Mouse (Mus musculus): ENCODE results near the gene Fanca. TPM values are rescaled to one million over a fixed set of nuclear protein-coding genes. Genes with fewer than 3 reads are reported as not detected.

Fanca gene
- polyA plus RNA-seq, 1 experiment, result 14.0 TPM

- no peaks in the 10 kb centered on the region for H3K36me3 ChIP-seq (ENCODE audit: control insufficient read depth, insufficient read depth)
- peaks cover 7% of the 10 kb centered on the region for H3K79me2 ChIP-seq (ENCODE audit: control insufficient read depth, insufficient read depth)
- no peaks in the 10 kb centered on the region for H3K27me3 ChIP-seq (ENCODE audit: control insufficient read depth, insufficient read depth, insufficient read length)
- H3ac ChIP-seq (ENCODE audit: control insufficient read depth, insufficient read length, low read depth), result no peak overlapping the region
- H3K79me3 ChIP-seq (ENCODE audit: low read depth), result peaks cover 2% of the 10 kb centered on the region
- no peak overlapping the region for H3K4me3 ChIP-seq (ENCODE audit: insufficient read depth, poor library complexity, severe bottlenecking)
- TF ChIP-seq MAX (IDR thresholded peaks at IDR 0.05) (no peak), MYOD1 (IDR thresholded peaks at IDR 0.05; ENCODE audit: control insufficient read depth, insufficient read length, low read depth) (no peak), FOSL1 (IDR thresholded peaks at IDR 0.05; ENCODE audit: insufficient read depth, low read length, poor library complexity, severe bottlenecking) (no peak), USF1 (IDR thresholded peaks at IDR 0.05; ENCODE audit: low read depth) (no peak), MYOG (IDR thresholded peaks at IDR 0.05; ENCODE audit: control insufficient read depth, extremely low read depth, insufficient read length) (no peak), CEBPB (IDR thresholded peaks at IDR 0.05; ENCODE audit: low read depth) (no peak), CTCF (IDR thresholded peaks at IDR 0.05; ENCODE audit: control insufficient read depth, insufficient read depth, insufficient read length) (no peak)
Measured at GRCm38 (mm10) chr8:123342911-123343310, 24.5 kb upstream of the Fanca start.

GRCm38 (mm10) chr8:123342253-123342652 lies 23.9 kb upstream of the Fanca start:
- Histone ChIP-seq H3K4me3 (ENCODE audit: insufficient read depth, poor library complexity, severe bottlenecking) (no peak overlapping the region), H3K79me3 (ENCODE audit: low read depth) (peaks cover 2% of the 10 kb centered on the region), H3K27me3 (ENCODE audit: control insufficient read depth, insufficient read depth, insufficient read length) (no peaks in the 10 kb centered on the region), H3ac (ENCODE audit: control insufficient read depth, insufficient read length, low read depth) (no peak overlapping the region), H3K79me2 (ENCODE audit: control insufficient read depth, insufficient read depth) (peaks cover 7% of the 10 kb centered on the region), H3K36me3 (ENCODE audit: control insufficient read depth, insufficient read depth) (no peaks in the 10 kb centered on the region)
- TF ChIP-seq CEBPB (IDR thresholded peaks at IDR 0.05; ENCODE audit: low read depth) (no peak), USF1 (IDR thresholded peaks at IDR 0.05; ENCODE audit: low read depth) (no peak), MYOG (IDR thresholded peaks at IDR 0.05; ENCODE audit: control insufficient read depth, extremely low read depth, insufficient read length) (no peak), CTCF (IDR thresholded peaks at IDR 0.05; ENCODE audit: control insufficient read depth, insufficient read depth, insufficient read length) (no peak), FOSL1 (IDR thresholded peaks at IDR 0.05; ENCODE audit: insufficient read depth, low read length, poor library complexity, severe bottlenecking) (no peak), MAX (IDR thresholded peaks at IDR 0.05) (no peak), MYOD1 (IDR thresholded peaks at IDR 0.05; ENCODE audit: control insufficient read depth, insufficient read length, low read depth) (no peak)

- Histone ChIP-seq H3K79me2 (ENCODE audit: control insufficient read depth, insufficient read depth) (peaks cover 7% of the 10 kb centered on the region), H3K36me3 (ENCODE audit: control insufficient read depth, insufficient read depth) (no peaks in the 10 kb centered on the region), H3ac (ENCODE audit: control insufficient read depth, insufficient read length, low read depth) (no peak overlapping the region), H3K27me3 (ENCODE audit: control insufficient read depth, insufficient read depth, insufficient read length) (no peaks in the 10 kb centered on the region), H3K79me3 (ENCODE audit: low read depth) (peaks cover 2% of the 10 kb centered on the region), H3K4me3 (ENCODE audit: insufficient read depth, poor library complexity, severe bottlenecking) (no peak overlapping the region)
- no peak for TF ChIP-seq MYOG (IDR thresholded peaks at IDR 0.05; ENCODE audit: control insufficient read depth, extremely low read depth, insufficient read length)
- no peak for TF ChIP-seq CEBPB (IDR thresholded peaks at IDR 0.05; ENCODE audit: low read depth)
- no peak for TF ChIP-seq MAX (IDR thresholded peaks at IDR 0.05)
- no peak for TF ChIP-seq CTCF (IDR thresholded peaks at IDR 0.05; ENCODE audit: control insufficient read depth, insufficient read depth, insufficient read length)
- no peak for TF ChIP-seq FOSL1 (IDR thresholded peaks at IDR 0.05; ENCODE audit: insufficient read depth, low read length, poor library complexity, severe bottlenecking)
- TF ChIP-seq MYOD1 (IDR thresholded peaks at IDR 0.05; ENCODE audit: control insufficient read depth, insufficient read length, low read depth), result no peak
Measured at GRCm38 (mm10) chr8:123341040-123342015, 23.0 kb upstream of the Fanca start.

GRCm38 (mm10) chr8:123340071-123340470 lies 21.7 kb upstream of the Fanca start:
- TF ChIP-seq CTCF (IDR thresholded peaks at IDR 0.05; ENCODE audit: control insufficient read depth, insufficient read depth, insufficient read length), result no peak
- TF ChIP-seq MYOD1 (IDR thresholded peaks at IDR 0.05; ENCODE audit: control insufficient read depth, insufficient read length, low read depth), result no peak
- TF ChIP-seq FOSL1 (IDR thresholded peaks at IDR 0.05; ENCODE audit: insufficient read depth, low read length, poor library complexity, severe bottlenecking), result no peak
- TF ChIP-seq MYOG (IDR thresholded peaks at IDR 0.05; ENCODE audit: control insufficient read depth, extremely low read depth, insufficient read length), result no peak
- no peak for TF ChIP-seq MAX (IDR thresholded peaks at IDR 0.05)
- no peak for TF ChIP-seq USF1 (IDR thresholded peaks at IDR 0.05; ENCODE audit: low read depth)
- no peak for TF ChIP-seq CEBPB (IDR thresholded peaks at IDR 0.05; ENCODE audit: low read depth)
- Histone ChIP-seq H3K79me3 (ENCODE audit: low read depth) (peaks cover 2% of the 10 kb centered on the region), H3K27me3 (ENCODE audit: control insufficient read depth, insufficient read depth, insufficient read length) (no peaks in the 10 kb centered on the region), H3K79me2 (ENCODE audit: control insufficient read depth, insufficient read depth) (peaks cover 7% of the 10 kb centered on the region), H3K4me3 (ENCODE audit: insufficient read depth, poor library complexity, severe bottlenecking) (no peak overlapping the region), H3K36me3 (ENCODE audit: control insufficient read depth, insufficient read depth) (no peaks in the 10 kb centered on the region), H3ac (ENCODE audit: control insufficient read depth, insufficient read length, low read depth) (no peak overlapping the region)

- H3K36me3 ChIP-seq (ENCODE audit: control insufficient read depth, insufficient read depth), result no peaks in the 10 kb centered on the region
Measured at GRCm38 (mm10) chr8:123337475-123337874, 19.1 kb upstream of the Fanca start.

More at GRCm38 (mm10) chr8:123337475-123337874, 19.1 kb upstream of the Fanca start:
- TF ChIP-seq USF1 (IDR thresholded peaks at IDR 0.05; ENCODE audit: low read depth), result no peak
- peaks cover 7% of the 10 kb centered on the region for H3K79me2 ChIP-seq (ENCODE audit: control insufficient read depth, insufficient read depth)
- peaks cover 5% of the 10 kb centered on the region for H3K79me3 ChIP-seq (ENCODE audit: low read depth)
- no peaks in the 10 kb centered on the region for H3K27me3 ChIP-seq (ENCODE audit: control insufficient read depth, insufficient read depth, insufficient read length)
- no peak overlapping the region for H3ac ChIP-seq (ENCODE audit: control insufficient read depth, insufficient read length, low read depth)
- H3K4me3 ChIP-seq (ENCODE audit: insufficient read depth, poor library complexity, severe bottlenecking), result no peak overlapping the region
